Mouse (Mus musculus): ENCODE measurements around the gene Ercc6l2.

Ercc6l2 gene

GRCm38 (mm10) chr13:63814746-63815681 lies at the start of gene Ercc6l2:
TSS of gene Ercc6l2 (plus strand) at chr13:63815240.
- peak; percentile 98 for DNase-seq (ENCODE audit: low spot score in 2 of 2)

GRCm38 (mm10) chr13:63766065-63766464 lies 49.0 kb upstream of the Ercc6l2 start:
- DNase-seq (ENCODE audit: low spot score in 2 of 2) = no peak

GRCm38 (mm10) chr13:63771009-63771408 lies 44.0 kb upstream of the Ercc6l2 start:
- DNase-seq (ENCODE audit: low spot score in 2 of 2) = no peak

- no peak for DNase-seq (ENCODE audit: low spot score in 2 of 2)
Measured at GRCm38 (mm10) chr13:63778925-63779324, 36.1 kb upstream of the Ercc6l2 start.

- DNase-seq (ENCODE audit: low spot score in 2 of 2) = peak; percentile 46 to 64
Measured at GRCm38 (mm10) chr13:63779376-63780291, 35.4 kb upstream of the Ercc6l2 start.

- no peak for DNase-seq (ENCODE audit: low spot score in 2 of 2)
Measured at GRCm38 (mm10) chr13:63792234-63792831, 22.7 kb upstream of the Ercc6l2 start.

- DNase-seq (ENCODE audit: low spot score in 2 of 2) = no peak
Measured at GRCm38 (mm10) chr13:63793345-63794308, 21.4 kb upstream of the Ercc6l2 start.

- DNase-seq (ENCODE audit: low spot score in 2 of 2) = no peak
Measured at GRCm38 (mm10) chr13:63798677-63799076, 16.4 kb upstream of the Ercc6l2 start.

GRCm38 (mm10) chr13:63799940-63800339 lies 15.1 kb upstream of the Ercc6l2 start:
- no peak for DNase-seq (ENCODE audit: low spot score in 2 of 2)

GRCm38 (mm10) chr13:63801289-63801688 lies 13.8 kb upstream of the Ercc6l2 start:
- no peak for DNase-seq (ENCODE audit: low spot score in 2 of 2)

GRCm38 (mm10) chr13:63807233-63807632 lies 7.8 kb upstream of the Ercc6l2 start:
- DNase-seq (ENCODE audit: low spot score in 2 of 2) = no peak

- no peak for DNase-seq (ENCODE audit: low spot score in 2 of 2)
Measured at GRCm38 (mm10) chr13:63807979-63808378, 7.1 kb upstream of the Ercc6l2 start.

GRCm38 (mm10) chr13:63811477-63811876 lies 3.6 kb upstream of the Ercc6l2 start:
- DNase-seq (ENCODE audit: low spot score in 2 of 2) = no peak

GRCm38 (mm10) chr13:63815931-63816330 lies 891 bp downstream of the Ercc6l2 start:
- peak in 1 of 2 experiments; percentile 5 for DNase-seq (ENCODE audit: low spot score in 2 of 2)

GRCm38 (mm10) chr13:63845758-63846157 lies 30.7 kb downstream of the Ercc6l2 start:
- DNase-seq (ENCODE audit: low spot score in 2 of 2) = no peak

GRCm38 (mm10) chr13:63850308-63851011 lies 35.4 kb downstream of the Ercc6l2 start:
- no peak for DNase-seq (ENCODE audit: low spot score in 2 of 2)

- DNase-seq (ENCODE audit: low spot score in 2 of 2) = no peak
Measured at GRCm38 (mm10) chr13:63872585-63873282, 57.7 kb downstream of the Ercc6l2 start.

- DNase-seq (ENCODE audit: low spot score in 2 of 2) = no peak
Measured at GRCm38 (mm10) chr13:63877138-63877537, 62.1 kb downstream of the Ercc6l2 start.

GRCm38 (mm10) chr13:63879105-63879863 lies 64.2 kb downstream of the Ercc6l2 start:
- DNase-seq (ENCODE audit: low spot score in 2 of 2) = no peak
